Mouse (Mus musculus): ENCODE measurements around the gene Smg6. TPM values are rescaled to one million over a fixed set of nuclear protein-coding genes. Genes with fewer than 3 reads are reported as not detected.

Gene Smg6
- total and polyA plus RNA-seq, 2 experiments from 2014 or later = 7.1 to 21.1 TPM

GRCm38 (mm10) chr11:75047736-75048407 is 122.2 kb downstream of the Smg6 start:
- H3K4me1 ChIP-seq (ENCODE audit: control insufficient read depth, insufficient read depth) = peaks cover 43% of the 10 kb centered on the region
- H3K9me3 ChIP-seq (replicated peaks; ENCODE audit: control insufficient read depth, low read length) = no peaks in the 10 kb centered on the region
- no peak for TF ChIP-seq CTCF (IDR thresholded peaks at IDR 0.05; ENCODE audit: low read depth)
- TF ChIP-seq EP300 (IDR thresholded peaks at IDR 0.05; ENCODE audit: low read depth) = no peak
- peak overlapping the region; percentile 77 for H3K27ac ChIP-seq (ENCODE audit: low read depth)
- WGBS = 70% methylated on average over 7 of the region's 7 CpGs
- H3K27me3 ChIP-seq (ENCODE audit: control insufficient read depth, insufficient read depth, low read length) = no peaks in the 10 kb centered on the region
- H3K36me3 ChIP-seq (replicated peaks; ENCODE audit: control insufficient read depth, insufficient read depth, low read length) = 0 out of 2 replicates have a peak, but pooled peaks cover 11% of the 10 kb centered on the region
- no peak overlapping the region for H3K4me2 ChIP-seq (ENCODE audit: low read depth, low read length)
- 0 out of 2 replicates have a peak overlapping the region, but pooled peaks have one; percentile 4 for H3K9ac ChIP-seq (replicated peaks; ENCODE audit: low read depth, low read length)
- H3K4me3 ChIP-seq (ENCODE audit: low read depth, low read length) = no peak overlapping the region
- DNase-seq (ENCODE audit: low spot score) (no peak), ATAC-seq (ENCODE audit: insufficient read depth, low read depth) (no peak)

GRCm38 (mm10) chr11:75049146-75049545 is 123.5 kb downstream of the Smg6 start:
- no peak for TF ChIP-seq CTCF (IDR thresholded peaks at IDR 0.05; ENCODE audit: low read depth)
- TF ChIP-seq EP300 (IDR thresholded peaks at IDR 0.05; ENCODE audit: low read depth) = no peak
- Histone ChIP-seq H3K27me3 (ENCODE audit: control insufficient read depth, insufficient read depth, low read length) (no peaks in the 10 kb centered on the region), H3K4me3 (ENCODE audit: low read depth, low read length) (no peak overlapping the region), H3K4me2 (ENCODE audit: low read depth, low read length) (no peak overlapping the region), H3K27ac (ENCODE audit: low read depth) (no peak overlapping the region), H3K9ac (replicated peaks; ENCODE audit: low read depth, low read length) (no peak overlapping the region), H3K4me1 (ENCODE audit: control insufficient read depth, insufficient read depth) (peaks cover 53% of the 10 kb centered on the region), H3K36me3 (replicated peaks; ENCODE audit: control insufficient read depth, insufficient read depth, low read length) (0 out of 2 replicates have a peak, but pooled peaks cover 11% of the 10 kb centered on the region), H3K9me3 (replicated peaks; ENCODE audit: control insufficient read depth, low read length) (no peaks in the 10 kb centered on the region)
- 64% methylated on average over 2 of the region's 2 CpGs for WGBS
- no peak for DNase-seq (ENCODE audit: low spot score)
- no peak for ATAC-seq (ENCODE audit: insufficient read depth, low read depth)

GRCm38 (mm10) chr11:75049807-75050206 is 124.2 kb downstream of the Smg6 start:
- DNase-seq (ENCODE audit: low spot score) (no peak), ATAC-seq (ENCODE audit: insufficient read depth, low read depth) (no peak)
- Histone ChIP-seq H3K36me3 (replicated peaks; ENCODE audit: control insufficient read depth, insufficient read depth, low read length) (0 out of 2 replicates have a peak, but pooled peaks cover 11% of the 10 kb centered on the region), H3K9me3 (replicated peaks; ENCODE audit: control insufficient read depth, low read length) (no peaks in the 10 kb centered on the region), H3K27me3 (ENCODE audit: control insufficient read depth, insufficient read depth, low read length) (no peaks in the 10 kb centered on the region), H3K4me2 (ENCODE audit: low read depth, low read length) (no peak overlapping the region), H3K9ac (replicated peaks; ENCODE audit: low read depth, low read length) (no peak overlapping the region), H3K4me1 (ENCODE audit: control insufficient read depth, insufficient read depth) (peaks cover 57% of the 10 kb centered on the region), H3K4me3 (ENCODE audit: low read depth, low read length) (no peak overlapping the region), H3K27ac (ENCODE audit: low read depth) (no peak overlapping the region)
- WGBS = 79% methylated on average over 2 of the region's 2 CpGs
- no peak for TF ChIP-seq CTCF (IDR thresholded peaks at IDR 0.05; ENCODE audit: low read depth)
- no peak for TF ChIP-seq EP300 (IDR thresholded peaks at IDR 0.05; ENCODE audit: low read depth)

- Histone ChIP-seq H3K36me3 (replicated peaks; ENCODE audit: control insufficient read depth, insufficient read depth, low read length) (peaks cover 4% of the 10 kb centered on the region; the same call in 1 of the 2 replicates), H3K4me3 (ENCODE audit: low read depth, low read length) (no peak overlapping the region), H3K9ac (replicated peaks; ENCODE audit: low read depth, low read length) (no peak overlapping the region), H3K4me2 (ENCODE audit: low read depth, low read length) (no peak overlapping the region), H3K9me3 (replicated peaks; ENCODE audit: control insufficient read depth, low read length) (no peaks in the 10 kb centered on the region), H3K27ac (ENCODE audit: low read depth) (peak overlapping the region; percentile 73), H3K27me3 (ENCODE audit: control insufficient read depth, insufficient read depth, low read length) (no peaks in the 10 kb centered on the region), H3K4me1 (ENCODE audit: control insufficient read depth, insufficient read depth) (peaks cover 54% of the 10 kb centered on the region)
- WGBS = 53% methylated on average over 1 of the region's 1 CpGs
- TF ChIP-seq EP300 (IDR thresholded peaks at IDR 0.05; ENCODE audit: low read depth) = no peak; the same call in 1 of the 2 replicates
- TF ChIP-seq CTCF (IDR thresholded peaks at IDR 0.05; ENCODE audit: low read depth) = no peak
- ATAC-seq (ENCODE audit: insufficient read depth, low read depth) (no peak), DNase-seq (ENCODE audit: low spot score) (no peak)
Measured at GRCm38 (mm10) chr11:75051239-75051638, 125.6 kb downstream of the Smg6 start.

- Histone ChIP-seq H3K27ac (ENCODE audit: low read depth) (peak overlapping the region; percentile 73), H3K9ac (replicated peaks; ENCODE audit: low read depth, low read length) (no peak overlapping the region), H3K9me3 (replicated peaks; ENCODE audit: control insufficient read depth, low read length) (no peaks in the 10 kb centered on the region), H3K4me3 (ENCODE audit: low read depth, low read length) (no peak overlapping the region), H3K4me1 (ENCODE audit: control insufficient read depth, insufficient read depth) (peaks cover 47% of the 10 kb centered on the region), H3K4me2 (ENCODE audit: low read depth, low read length) (no peak overlapping the region), H3K27me3 (ENCODE audit: control insufficient read depth, insufficient read depth, low read length) (no peaks in the 10 kb centered on the region), H3K36me3 (replicated peaks; ENCODE audit: control insufficient read depth, insufficient read depth, low read length) (no peaks in the 10 kb centered on the region; the same call in 1 of the 2 replicates)
- WGBS = 40% methylated on average over 13 of the region's 13 CpGs
- TF ChIP-seq CTCF (IDR thresholded peaks at IDR 0.05; ENCODE audit: low read depth) (0 out of 2 replicates have a peak, but pooled peaks have one; percentile 21), EP300 (IDR thresholded peaks at IDR 0.05; ENCODE audit: low read depth) (peak; percentile 75)
- peak; percentile 72 for DNase-seq (ENCODE audit: low spot score)
- peak; percentile 47 for ATAC-seq (ENCODE audit: insufficient read depth, low read depth)
Measured at GRCm38 (mm10) chr11:75051712-75052550, 126.3 kb downstream of the Smg6 start.
